Mouse (Mus musculus): ENCODE data around the gene Rnf149. TPM values are rescaled to one million over a fixed set of nuclear protein-coding genes. Genes with fewer than 3 reads are reported as not detected.

The Rnf149 gene
- total RNA-seq, 2 experiments from 2014 or later: 56.1 to 69.5 TPM

DNA sequence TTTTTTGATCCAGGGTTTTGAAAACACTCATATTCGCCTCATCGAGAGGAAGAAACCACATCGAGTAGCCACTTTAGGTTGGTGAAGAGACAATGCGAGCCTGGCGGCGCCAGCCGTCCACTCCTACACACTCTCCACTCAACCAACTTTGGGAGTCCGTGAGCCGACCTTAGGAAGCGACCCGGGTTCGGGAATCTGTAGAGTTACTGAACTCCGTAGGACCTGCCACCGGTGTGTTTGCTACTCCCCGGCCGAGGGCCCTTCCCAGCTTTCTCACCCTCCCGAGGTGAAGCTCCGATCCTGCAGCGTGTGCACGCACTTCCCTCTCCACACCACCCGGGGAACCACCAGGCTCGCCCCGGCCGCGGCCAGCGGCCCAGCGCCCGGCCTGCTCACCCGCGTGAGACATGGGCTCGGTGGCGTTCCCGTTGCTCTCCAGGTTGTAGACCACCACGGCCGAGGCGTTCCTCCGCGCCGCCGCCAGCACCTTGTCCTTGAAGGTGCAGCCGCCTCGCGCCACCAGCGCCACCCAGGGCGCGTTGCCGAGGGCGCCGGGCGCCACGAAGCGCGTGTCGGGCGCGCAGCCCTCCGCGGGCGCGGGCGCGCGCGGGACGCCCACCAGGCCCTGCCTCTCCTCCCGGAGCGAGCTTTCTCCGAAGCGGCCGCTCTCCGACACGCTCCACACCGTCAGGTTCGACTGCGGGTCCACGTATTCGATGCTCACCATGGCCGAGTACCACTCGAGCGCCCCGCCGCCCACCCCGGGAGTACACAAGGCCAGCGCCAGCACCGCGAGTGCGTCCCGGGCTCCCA is 568 bp downstream of the Rnf149 start:
- peak; percentile 28 for ATAC-seq (ENCODE audit: poor library complexity, severe bottlenecking)

DNA sequence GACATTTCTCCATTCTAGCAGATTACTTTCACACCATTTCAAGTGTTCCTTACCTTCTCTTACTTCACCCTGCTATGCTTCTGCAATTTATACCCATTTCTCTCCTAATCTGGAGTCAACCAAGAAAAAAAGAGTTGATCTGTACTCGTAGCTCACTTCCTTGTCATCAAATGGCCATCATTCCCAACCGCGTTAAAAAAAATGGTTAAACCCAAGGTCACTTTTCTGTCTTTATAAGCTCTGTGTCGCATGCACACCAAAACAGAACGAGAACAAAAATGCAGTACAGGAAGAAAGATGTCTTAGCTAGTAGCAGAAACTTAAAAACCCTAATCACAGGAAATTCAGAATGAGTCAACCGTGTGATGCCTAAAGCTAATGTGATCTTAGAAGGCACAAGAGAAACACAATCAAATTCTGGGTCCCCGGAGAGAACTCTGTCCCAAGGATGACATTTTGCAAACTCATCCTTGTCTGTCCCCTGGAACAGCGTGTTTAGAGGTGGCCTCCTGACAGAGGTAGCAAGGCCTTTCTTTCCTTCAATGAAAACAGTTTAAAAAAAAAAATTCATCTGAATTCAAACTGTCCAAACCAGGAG is 1.3 kb downstream of the Rnf149 start:
- ATAC-seq (ENCODE audit: poor library complexity, severe bottlenecking): no peak

DNA sequence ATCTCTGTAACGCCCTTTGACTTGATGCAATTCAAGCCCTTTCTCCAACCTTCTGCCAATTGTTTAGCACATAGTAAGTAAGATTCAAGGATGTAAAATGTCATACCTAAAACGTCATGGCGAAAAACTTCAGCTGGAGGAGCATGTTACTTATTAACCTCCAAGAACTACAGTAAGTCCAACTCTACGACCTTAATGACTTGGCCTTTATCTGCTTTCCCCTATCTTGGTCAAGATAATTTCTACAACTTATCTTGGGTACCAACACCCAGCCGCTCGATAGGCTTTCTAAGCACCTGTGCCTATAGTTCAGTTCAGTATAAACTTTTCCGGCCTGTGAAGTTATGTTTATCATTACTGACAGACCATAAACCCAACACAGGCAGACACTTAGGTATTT is 3.3 kb downstream of the Rnf149 start:
- no peak for ATAC-seq (ENCODE audit: poor library complexity, severe bottlenecking)

DNA sequence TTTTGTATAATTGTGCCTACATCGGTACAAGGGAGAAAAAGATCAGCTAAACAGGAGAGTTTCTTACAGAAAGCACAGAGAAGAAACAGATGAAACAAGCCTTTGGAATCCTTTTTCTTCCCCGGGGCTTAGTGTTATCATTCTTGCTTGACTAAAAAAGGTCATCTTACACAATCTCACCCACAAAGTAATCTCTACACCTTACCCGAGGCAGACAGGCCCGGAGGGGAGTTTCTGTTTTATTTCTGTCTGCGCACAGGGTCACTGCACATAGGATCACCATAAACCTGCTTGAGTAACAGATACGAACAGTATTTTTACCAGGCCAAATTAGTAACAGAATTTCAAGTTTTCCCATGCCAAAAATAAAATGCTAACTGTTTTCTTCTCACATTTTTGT is 5.6 kb downstream of the Rnf149 start:
- no peak for ATAC-seq (ENCODE audit: poor library complexity, severe bottlenecking)

DNA sequence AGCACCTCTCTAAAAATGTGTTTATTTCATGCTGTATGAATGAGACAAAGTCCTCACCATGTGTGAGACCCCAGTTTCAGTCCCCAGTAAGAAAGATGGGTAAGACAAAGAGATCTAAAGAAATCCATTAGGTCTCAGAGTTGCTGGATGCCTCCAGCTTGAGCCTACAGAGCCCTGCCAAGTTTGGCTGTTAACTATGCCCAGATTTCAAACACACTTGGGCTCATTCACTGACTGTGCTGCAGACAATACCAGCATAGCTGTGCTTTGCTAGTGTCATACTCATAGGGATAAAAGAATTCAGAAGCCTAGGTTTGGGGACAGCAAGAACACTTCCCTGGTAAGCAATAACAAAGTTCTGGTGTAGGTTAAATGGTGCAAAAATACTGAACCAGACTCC is 9.1 kb downstream of the Rnf149 start:
- ATAC-seq (ENCODE audit: poor library complexity, severe bottlenecking): no peak

DNA sequence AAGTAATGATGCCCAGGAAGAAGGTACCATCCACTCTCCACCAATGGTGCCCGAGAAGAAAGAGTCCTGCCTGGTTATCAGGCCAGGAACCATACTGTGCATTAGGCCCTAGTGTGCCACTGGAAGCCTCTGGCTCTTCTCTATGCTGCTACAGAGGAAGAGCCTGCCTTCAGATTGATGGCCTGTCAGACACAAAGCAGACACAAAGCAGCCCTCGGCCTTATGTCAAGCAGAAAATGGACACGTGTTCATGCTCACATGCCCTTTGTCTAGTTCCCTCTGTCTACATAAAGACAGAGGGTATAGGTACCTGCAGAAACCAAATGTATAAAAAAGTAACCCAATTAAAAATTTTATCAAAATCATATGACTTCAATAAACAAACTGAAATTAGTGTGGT is 12.6 kb downstream of the Rnf149 start:
- ATAC-seq (ENCODE audit: poor library complexity, severe bottlenecking): no peak

DNA sequence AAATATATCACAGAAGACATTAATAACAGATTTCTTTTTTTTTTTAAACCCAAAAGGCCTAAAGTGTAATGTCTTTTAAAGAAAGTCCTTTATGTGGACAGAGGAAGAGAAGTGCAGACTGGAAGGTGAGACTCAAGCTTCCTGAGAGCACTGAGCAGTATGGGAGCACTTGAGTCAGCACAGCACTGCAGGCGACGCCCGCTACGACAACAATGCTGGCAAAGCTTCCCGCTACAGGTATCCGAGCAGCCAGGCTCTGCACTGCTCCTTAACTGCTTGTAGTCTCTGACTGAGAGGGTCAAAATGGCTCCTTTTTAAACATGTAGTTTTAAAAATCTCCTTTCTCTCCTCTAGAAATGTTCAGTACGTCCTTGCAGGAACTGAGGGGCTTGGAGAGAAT is 14.0 kb downstream of the Rnf149 start:
- ATAC-seq (ENCODE audit: poor library complexity, severe bottlenecking): no peak

DNA sequence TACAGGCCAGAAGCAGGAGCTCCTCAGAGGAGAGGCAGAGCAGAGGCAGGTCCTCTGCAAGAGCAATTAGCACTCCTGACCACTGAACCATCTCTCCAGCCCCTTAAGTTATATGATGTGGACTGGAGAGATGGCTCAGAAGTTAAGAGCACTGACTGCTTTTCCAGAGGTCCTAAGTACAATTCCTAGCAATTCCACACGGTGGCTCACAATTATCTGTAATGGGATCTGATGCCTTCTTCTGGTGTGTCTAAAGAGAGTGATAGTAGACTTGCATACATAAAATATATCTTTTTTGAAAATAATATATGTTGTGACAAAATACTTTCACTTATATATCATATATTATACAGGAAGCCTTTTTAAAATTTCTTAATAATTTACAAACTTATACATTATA is 15.3 kb downstream of the Rnf149 start:
- no peak for ATAC-seq (ENCODE audit: poor library complexity, severe bottlenecking)

DNA sequence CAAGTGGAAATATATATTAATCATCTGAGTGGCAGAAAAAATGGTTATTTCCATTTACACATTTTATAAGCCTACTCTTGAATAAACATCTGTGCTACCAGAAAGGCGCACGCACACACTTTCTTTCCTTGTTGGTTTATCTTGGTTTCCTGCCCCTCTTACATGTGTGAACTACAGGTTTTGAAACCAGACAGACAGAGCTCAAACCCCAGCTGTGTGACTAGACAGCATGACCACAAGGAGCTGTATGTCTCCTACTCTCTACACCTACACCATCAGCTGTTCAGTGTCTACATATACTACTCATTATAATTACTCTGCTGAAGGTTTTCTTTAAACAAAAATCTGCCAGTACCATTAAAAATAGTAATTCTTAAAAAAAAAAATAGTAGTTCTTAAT is 18.2 kb downstream of the Rnf149 start:
- no peak for ATAC-seq (ENCODE audit: poor library complexity, severe bottlenecking)

DNA sequence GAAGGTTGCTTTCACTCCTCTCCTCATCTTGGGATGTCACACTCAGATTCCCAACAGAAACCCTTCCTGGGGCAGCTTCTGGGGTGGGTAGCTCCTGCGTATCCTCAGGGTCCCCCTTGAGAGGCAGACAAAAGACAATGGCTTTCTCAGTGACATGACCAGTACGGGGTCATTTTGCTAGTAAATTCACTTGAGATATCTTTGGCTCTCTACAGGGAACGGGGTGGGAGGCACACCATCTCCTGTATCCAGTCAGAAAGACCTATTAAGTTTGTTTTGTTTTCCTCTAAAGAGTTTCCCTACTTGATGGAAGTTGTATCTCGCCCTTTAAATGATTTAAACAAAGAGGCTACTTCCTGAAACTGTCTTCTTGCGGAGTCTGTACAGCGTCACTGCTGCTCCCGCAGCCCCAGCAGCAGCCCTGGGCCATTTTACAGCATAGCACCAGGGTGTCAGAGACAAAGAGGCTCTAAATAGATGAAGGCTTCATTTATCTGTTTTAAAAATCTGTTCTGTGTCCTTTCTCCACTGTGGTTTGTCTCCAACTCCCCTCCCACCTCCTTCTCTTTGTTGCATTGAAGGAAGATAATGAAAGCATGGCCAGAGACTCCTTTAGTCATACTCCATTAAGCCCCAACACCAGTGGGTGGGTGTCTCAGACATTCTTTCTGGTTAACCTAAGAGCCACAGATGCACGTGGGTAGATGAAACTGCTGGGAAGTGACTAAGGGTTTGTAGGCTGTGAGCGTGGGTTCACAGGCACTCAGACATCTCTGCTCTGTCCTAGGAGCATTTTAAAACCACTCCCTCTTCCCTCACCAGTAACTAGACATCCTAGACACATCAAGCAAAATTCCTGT is 21.4 kb downstream of the Rnf149 start:
- no peak for ATAC-seq (ENCODE audit: poor library complexity, severe bottlenecking)

DNA sequence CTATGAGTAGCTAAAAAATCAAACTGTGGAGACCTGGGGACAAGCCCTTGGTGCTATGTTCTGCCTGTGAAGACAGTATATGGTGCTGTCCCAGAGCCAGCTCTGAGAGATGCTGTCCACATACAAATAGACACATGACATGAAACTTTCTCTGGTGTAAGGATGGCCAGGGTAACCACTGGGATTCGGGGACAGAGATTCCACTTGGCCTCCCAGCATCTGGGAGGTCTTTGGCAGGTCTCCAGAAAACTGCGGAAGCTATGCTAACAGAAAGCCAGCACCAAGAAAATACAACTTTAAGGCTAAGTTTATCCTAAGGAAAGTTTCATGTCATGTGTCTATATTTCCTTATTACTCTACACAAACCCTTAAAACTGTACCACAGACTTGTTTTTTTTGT is 27.4 kb downstream of the Rnf149 start:
- no peak for ATAC-seq (ENCODE audit: poor library complexity, severe bottlenecking)

DNA sequence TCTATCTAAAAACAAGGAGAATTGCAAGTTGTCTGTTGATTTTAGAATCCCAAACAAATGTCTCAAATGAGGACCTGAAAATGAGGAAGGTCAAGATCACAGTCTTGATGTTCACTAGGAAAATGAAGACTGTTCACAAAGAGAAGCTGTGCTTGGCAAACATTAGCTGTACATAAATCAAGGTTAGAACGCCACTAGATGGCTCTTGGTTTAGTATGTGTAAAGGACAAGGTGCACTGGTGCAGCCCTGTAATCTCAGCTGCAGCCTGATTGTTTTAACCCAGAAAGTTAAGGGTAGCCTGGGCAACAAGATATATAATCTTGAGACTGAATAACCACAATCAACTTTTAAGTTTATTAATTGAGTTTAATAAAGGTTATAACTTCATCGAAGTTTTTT is 30.0 kb downstream of the Rnf149 start:
- no peak for ATAC-seq (ENCODE audit: poor library complexity, severe bottlenecking)

DNA sequence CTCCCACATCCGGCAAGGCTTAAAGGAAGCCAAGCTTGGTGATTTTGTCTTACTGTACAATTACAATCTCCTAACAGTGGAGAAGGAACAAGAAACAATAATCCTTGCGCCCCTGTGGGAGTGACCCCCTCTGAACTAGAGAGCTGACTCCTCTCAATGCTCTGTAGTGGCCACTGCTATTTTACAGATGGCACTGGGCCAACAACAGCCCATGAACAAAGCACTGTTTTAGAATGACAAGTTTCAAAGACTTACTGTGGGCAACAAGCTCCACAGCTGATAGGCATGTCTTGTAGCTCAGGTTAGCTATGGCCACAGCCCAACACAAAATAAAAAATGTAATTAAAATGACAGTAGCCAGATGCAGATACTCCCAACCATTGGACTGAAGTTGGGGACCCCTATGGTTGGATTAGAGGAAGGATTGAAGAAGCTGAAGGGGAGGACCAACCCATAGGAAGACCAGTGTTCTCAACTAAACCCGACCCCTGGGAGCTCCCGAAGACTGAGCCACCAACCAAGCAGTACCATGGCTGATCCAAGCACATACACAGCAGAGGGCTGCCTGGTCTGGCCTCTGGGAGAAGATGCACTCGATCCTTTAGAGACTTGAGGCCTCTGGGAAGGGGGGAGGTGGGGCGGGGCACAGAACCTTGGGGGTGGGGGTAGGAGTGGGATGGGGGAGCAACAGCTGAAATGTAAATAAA is 30.9 kb downstream of the Rnf149 start:
- no peak for ATAC-seq (ENCODE audit: poor library complexity, severe bottlenecking)

DNA sequence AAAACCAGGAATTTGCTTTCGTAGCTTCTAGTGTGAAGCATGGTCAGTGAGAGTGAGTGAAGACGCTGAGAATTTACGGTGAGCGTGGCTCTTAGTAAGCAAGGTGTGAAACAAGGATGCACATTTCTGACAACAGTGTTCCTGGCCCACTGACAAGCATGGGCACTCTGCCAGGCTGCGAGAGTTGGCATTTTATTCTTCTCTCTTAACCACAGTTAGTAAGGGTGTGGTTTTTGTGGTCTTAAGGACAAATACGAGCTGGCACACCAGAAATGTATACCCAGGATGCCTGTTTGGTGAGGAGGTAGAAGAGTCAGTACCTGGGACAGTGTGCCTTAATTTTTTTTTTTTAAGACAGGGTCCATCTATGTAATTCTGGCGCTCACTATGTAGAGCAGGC is 31.6 kb downstream of the Rnf149 start:
- ATAC-seq (ENCODE audit: poor library complexity, severe bottlenecking): no peak

DNA sequence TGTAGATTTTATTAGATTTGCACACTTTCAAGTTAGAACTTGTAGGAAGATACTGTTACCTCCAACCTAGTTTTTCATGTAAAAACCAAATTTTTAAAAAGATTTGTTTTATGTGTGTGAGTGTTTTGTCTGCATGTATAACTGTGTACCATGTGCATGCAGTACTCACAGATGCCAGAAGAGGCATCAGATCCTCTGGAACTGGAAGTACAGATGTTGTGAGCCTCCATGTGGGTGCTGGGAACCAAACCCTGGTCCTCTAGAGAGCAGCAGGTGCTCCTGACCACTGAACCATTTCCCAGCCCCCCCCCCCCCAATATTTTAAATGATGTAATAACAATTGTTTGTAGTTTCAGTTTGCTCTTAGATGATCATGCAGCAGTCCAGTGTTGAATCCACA is 36.6 kb downstream of the Rnf149 start:
- no peak for ATAC-seq (ENCODE audit: poor library complexity, severe bottlenecking)

DNA sequence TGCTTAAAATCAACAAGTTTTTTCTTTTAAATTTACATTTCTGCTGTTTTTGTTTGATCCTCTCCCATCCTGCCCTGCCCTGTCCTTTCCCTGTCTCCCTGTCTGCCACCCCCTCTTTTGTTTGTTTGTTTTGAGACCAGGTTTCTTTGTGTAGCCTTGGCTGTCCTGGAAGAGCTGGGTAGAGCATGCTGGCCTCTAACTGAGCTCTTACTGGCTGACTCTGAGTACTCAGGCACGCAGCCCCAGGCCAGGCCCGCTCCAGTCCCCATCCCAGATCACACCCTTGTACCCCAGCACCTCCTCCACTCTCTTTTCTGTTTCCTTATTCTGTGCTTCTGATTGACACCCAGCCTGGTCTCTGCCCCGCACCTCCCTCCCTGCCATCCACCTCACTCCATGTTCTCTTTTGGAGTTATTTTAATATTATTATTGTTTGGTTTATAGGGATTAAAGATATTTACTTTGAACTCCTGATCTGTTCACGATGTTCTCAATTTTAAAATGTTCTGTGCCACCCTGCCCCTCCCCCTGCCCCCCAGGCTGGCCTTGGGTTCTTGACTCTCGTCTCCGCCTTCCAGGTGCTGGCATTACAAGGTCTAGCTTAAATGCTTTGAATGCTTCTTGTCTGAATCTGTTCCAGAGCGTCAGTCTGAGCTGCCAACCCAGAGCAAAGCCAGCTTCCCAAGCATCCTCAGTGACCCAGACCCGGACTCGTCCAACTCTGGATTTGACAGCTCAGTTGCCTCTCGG is 39.4 kb downstream of the Rnf149 start:
- no peak for ATAC-seq (ENCODE audit: poor library complexity, severe bottlenecking)

DNA sequence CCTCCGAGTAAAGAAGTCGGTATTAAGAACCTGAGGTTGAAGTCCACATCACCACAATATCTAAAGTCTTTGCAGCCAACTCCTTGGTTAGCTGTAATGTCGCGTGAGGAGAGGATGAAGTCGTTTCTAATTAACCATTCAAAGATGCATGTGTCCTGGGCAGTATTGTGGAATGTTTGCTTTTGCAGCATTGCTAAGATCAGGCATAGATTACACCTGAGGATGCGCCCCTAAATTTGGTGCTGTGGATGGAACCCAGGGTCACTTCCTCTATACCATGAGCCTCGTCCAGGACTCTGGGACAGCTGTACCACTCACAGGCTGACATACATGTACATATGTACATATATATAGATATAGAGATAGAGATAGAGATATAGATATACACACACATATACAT is 40.5 kb downstream of the Rnf149 start:
- ATAC-seq (ENCODE audit: poor library complexity, severe bottlenecking): no peak

DNA sequence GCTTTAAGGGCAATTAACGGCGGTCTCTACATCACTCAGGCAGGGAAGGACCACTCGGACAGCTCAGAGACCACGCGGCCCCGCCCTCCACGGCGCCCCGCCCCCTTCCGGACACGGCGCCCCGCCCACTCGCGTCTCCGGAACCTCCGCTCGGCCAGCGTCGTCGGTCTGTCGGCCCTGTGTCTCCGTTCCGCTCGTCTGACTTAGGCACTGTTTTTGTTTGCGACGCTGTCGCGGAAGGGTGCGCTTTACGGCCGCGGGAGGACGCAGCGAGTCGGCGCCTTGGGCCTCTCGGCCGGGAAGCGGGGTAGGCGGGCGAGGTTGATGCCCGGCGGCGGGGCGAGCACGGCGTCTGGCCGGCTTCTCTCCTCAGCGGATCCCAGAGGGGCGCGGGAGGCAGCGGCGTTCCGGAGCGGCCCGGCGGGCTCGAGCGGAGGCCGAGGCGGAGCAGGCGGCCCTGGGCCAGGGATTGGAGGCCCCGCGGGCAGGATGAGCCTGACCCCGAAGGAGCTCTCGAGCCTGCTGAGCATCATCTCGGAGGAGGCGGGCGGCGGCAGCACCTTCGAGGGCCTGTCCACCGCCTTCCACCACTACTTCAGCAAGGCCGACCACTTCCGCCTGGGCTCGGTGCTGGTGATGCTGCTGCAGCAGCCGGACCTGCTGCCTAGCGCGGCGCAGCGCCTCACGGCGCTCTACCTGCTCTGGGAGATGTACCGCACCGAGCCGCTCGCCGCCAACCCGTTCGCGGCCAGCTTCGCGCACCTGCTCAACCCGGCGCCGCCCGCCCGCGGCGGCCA is 41.5 kb downstream of the Rnf149 start:
- ATAC-seq (ENCODE audit: poor library complexity, severe bottlenecking): peak; percentile 99

DNA sequence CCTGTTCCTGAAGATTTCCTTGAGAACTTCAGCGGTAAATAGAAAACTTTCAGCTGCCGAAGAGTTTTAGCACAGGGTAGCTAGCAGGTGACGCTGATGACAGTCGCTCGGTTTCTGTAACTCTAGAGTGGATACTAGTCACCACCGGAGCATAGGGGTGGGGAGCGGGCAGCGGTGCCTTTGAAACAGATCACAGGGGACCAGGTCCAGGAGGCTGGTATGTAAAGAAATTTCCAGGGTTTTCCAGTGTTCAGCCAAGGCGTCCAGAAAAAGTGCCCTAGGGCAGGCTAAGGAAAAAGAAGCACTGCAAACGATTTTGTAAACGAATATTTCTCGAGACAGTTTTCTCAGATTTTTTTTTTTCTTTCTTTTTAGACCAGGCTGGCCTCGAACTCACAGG is 42.4 kb downstream of the Rnf149 start, which contains the start of gene Cnot11:
Gene Cnot11 (plus strand): TSS at position 162 of the 400 bp plus-strand sequence.
- no peak for ATAC-seq (ENCODE audit: poor library complexity, severe bottlenecking)

DNA sequence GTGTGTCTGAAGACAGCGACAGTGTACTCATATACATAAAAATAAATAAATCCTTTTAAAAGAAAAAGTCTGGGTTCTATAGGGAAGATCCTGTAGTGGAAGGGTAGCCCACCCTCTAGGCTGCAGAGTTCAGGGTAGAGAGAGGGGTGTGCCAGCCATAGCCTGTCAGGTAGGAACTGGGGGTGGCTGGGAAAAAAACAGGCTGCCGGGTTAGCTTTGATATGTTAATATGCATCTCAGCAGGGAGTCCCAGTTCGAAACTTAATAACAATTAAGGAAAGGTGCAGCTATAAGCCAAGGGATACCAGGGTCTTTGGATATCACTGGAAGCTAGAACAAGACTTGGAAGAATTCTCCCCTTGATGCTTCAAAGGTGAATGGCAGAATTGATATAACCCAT is 43.3 kb downstream of the Rnf149 start:
- no peak for ATAC-seq (ENCODE audit: poor library complexity, severe bottlenecking)

Measured in megakaryocyte, adult 5-6 weeks (primary cell).